Mouse (Mus musculus) CH12.LX (cell line): ENCODE results near the gene Ccdc171. TPM values are rescaled to one million over a fixed set of nuclear protein-coding genes. Genes with fewer than 3 reads are reported as not detected.

ENCODE experiments used
- DNase-seq: peaks from one replicate; pipeline ENCODE4 v3.0.0-alpha.2; 2013; ENCODE audit errors: extremely low read depth
- H3K27ac ChIP-seq: 2 replicates; pipeline ENCODE4 v1.5.1; 2012; ENCODE audit warnings: low read depth, mild to moderate bottlenecking, control low read depth, moderate library complexity; ENCODE audit not compliant: insufficient read depth
- H3K27me3 ChIP-seq: replicated peaks from 2 replicates; pipeline ENCODE3; 2012; ENCODE audit warnings: inconsistent platforms
- H3K36me3 ChIP-seq, 2 experiments: replicated peaks in 1 of 2; 2 replicates each; pipeline versions ENCODE3 to v1.6.1; 2012; ENCODE audit warnings: inconsistent platforms in 1 of 2, low read length in 1 of 2, mild to moderate bottlenecking in 1 of 2, mixed read lengths in 1 of 2, moderate library complexity in 1 of 2; ENCODE audit not compliant: control insufficient read depth in 1 of 2, insufficient read depth in 1 of 2
- H3K4me1 ChIP-seq, 2 experiments: 2 replicates each; pipeline ENCODE4 v1.6.1; 2012; ENCODE audit warnings: inconsistent platforms in 1 of 2, moderate library complexity in 1 of 2; ENCODE audit not compliant: insufficient read depth in 2 of 2, control insufficient read depth in 1 of 2
- H3K4me2 ChIP-seq: 2 replicates; pipeline ENCODE4 v1.6.1; 2012; ENCODE audit warnings: low read depth, mild to moderate bottlenecking, control low read depth; ENCODE audit not compliant: poor library complexity, insufficient read depth, severe bottlenecking
- H3K4me3 ChIP-seq, 3 experiments: fragments of 150-350 bp in 1 of 3; sonication (generic) in 1 of 3; replicated peaks in 1 of 3; 2 replicates each; pipeline versions ENCODE3 to v1.5.1; 2011 to 2012; ENCODE audit warnings: low read depth in 2 of 3, low read length in 2 of 3, mild to moderate bottlenecking in 2 of 3, moderate library complexity in 2 of 3, control low read depth in 1 of 3, improper control_type of control experiment in 1 of 3, inconsistent platforms in 1 of 3, mixed read lengths in 1 of 3; ENCODE audit not compliant: poor library complexity in 1 of 3
- H3K79me2 ChIP-seq: replicated peaks from 2 replicates; pipeline ENCODE4 v1.6.1; 2012; ENCODE audit warnings: mild to moderate bottlenecking, moderate library complexity; ENCODE audit not compliant: control insufficient read depth, poor library complexity, insufficient read depth, severe bottlenecking; ENCODE audit errors: extremely low read depth
- H3K9ac ChIP-seq: 2 replicates; pipeline ENCODE4 v1.6.1; 2012; ENCODE audit warnings: low read depth, mild to moderate bottlenecking, control low read depth, moderate library complexity; ENCODE audit not compliant: insufficient read depth
- H3K9me3 ChIP-seq: replicated peaks from 2 replicates; pipeline ENCODE3; 2012; ENCODE audit warnings: low read length, inconsistent platforms, mixed read lengths
- BHLHE40 ChIP-seq: IDR thresholded peaks from 2 replicates; pipeline ENCODE4 v1.6.1; 2011; ENCODE audit warnings: mild to moderate bottlenecking, low read depth, low read length, improper control_type of control experiment
- CHD1 ChIP-seq: IDR thresholded peaks from 2 replicates; pipeline ENCODE4 v1.6.1; 2012; ENCODE audit warnings: low read depth, low read length, improper control_type of control experiment, inconsistent platforms
- CHD2 ChIP-seq: IDR thresholded peaks from 2 replicates; pipeline ENCODE4 v1.6.1; 2011; ENCODE audit warnings: low read length, improper control_type of control experiment
- CTCF ChIP-seq, 2 experiments: IDR thresholded peaks in 1 of 2; conservative IDR thresholded peaks in 1 of 2; 2 replicates each; pipeline ENCODE4 v1.5.1; 2011 to 2012; ENCODE audit warnings: low read depth in 2 of 2, low read length in 2 of 2, improper control_type of control experiment in 1 of 2, inconsistent platforms in 1 of 2, mild to moderate bottlenecking in 1 of 2, moderate library complexity in 1 of 2
- E2F4 ChIP-seq: IDR thresholded peaks from 2 replicates; pipeline ENCODE4 v1.6.1; 2011; ENCODE audit warnings: low read depth, low read length, improper control_type of control experiment; ENCODE audit not compliant: insufficient replicate concordance
- ELF1 ChIP-seq: IDR thresholded peaks from 2 replicates; pipeline ENCODE4 v1.6.1; 2014; ENCODE audit warnings: low read depth, mild to moderate bottlenecking, inconsistent platforms, low read length, improper control_type of control experiment
- EP300 ChIP-seq: IDR thresholded peaks from 2 replicates; pipeline ENCODE4 v1.6.1; 2011; ENCODE audit warnings: low read length, improper control_type of control experiment
- ETS1 ChIP-seq: conservative IDR thresholded peaks from 2 replicates; pipeline ENCODE4 v1.6.1; 2012; ENCODE audit warnings: low read depth, mild to moderate bottlenecking, inconsistent platforms, low read length, improper control_type of control experiment, moderate library complexity
- GABPA ChIP-seq: IDR thresholded peaks from 2 replicates; pipeline ENCODE4 v1.6.1; 2012; ENCODE audit warnings: low read depth, low read length, improper control_type of control experiment, inconsistent platforms; ENCODE audit not compliant: insufficient replicate concordance
- HCFC1 ChIP-seq: IDR thresholded peaks from 2 replicates; pipeline ENCODE4 v1.6.1; 2012; ENCODE audit warnings: low read depth, mild to moderate bottlenecking, inconsistent platforms, low read length, improper control_type of control experiment
- IRF4 ChIP-seq: IDR thresholded peaks from 2 replicates; pipeline ENCODE4 v1.6.1; 2014; ENCODE audit warnings: low read depth, mild to moderate bottlenecking, inconsistent platforms, low read length, improper control_type of control experiment
- JUN ChIP-seq: IDR thresholded peaks from 2 replicates; pipeline ENCODE4 v1.6.1; 2011; ENCODE audit warnings: low read depth, mild to moderate bottlenecking, low read length, improper control_type of control experiment, moderate library complexity; ENCODE audit not compliant: insufficient read depth
- JUND ChIP-seq: conservative IDR thresholded peaks from 2 replicates; pipeline ENCODE4 v1.6.1; 2011; ENCODE audit warnings: low read depth, low read length, improper control_type of control experiment
- KAT2A ChIP-seq: IDR thresholded peaks from 2 replicates; pipeline ENCODE4 v1.6.1; 2012; ENCODE audit warnings: low read length, improper control_type of control experiment, inconsistent platforms; ENCODE audit not compliant: insufficient replicate concordance
- MAFK ChIP-seq: IDR thresholded peaks from 2 replicates; pipeline ENCODE4 v1.6.1; 2011; ENCODE audit warnings: low read length, improper control_type of control experiment; ENCODE audit not compliant: insufficient replicate concordance
- MAX ChIP-seq: IDR thresholded peaks from 2 replicates; pipeline ENCODE4 v1.6.1; 2011; ENCODE audit warnings: low read length, improper control_type of control experiment
- MAZ ChIP-seq: IDR thresholded peaks from 2 replicates; pipeline ENCODE4 v1.6.1; 2012; ENCODE audit warnings: low read depth, mild to moderate bottlenecking, inconsistent platforms, low read length, improper control_type of control experiment, moderate library complexity
- MEF2A ChIP-seq: IDR thresholded peaks from 2 replicates; pipeline ENCODE4 v1.6.1; 2014; ENCODE audit warnings: low read depth, mild to moderate bottlenecking, inconsistent platforms, low read length, improper control_type of control experiment, borderline replicate concordance
- MXI1 ChIP-seq: IDR thresholded peaks from 2 replicates; pipeline ENCODE4 v1.6.1; 2011; ENCODE audit warnings: mild to moderate bottlenecking, low read depth, low read length, improper control_type of control experiment
- MYC ChIP-seq: IDR thresholded peaks from 2 replicates; pipeline ENCODE4 v1.6.1; 2011; ENCODE audit warnings: low read depth, mild to moderate bottlenecking, improper control_type of control experiment, low read length
- NELFE ChIP-seq: IDR thresholded peaks from 2 replicates; pipeline ENCODE4 v1.6.1; 2011; ENCODE audit warnings: low read depth, low read length, improper control_type of control experiment
- NRF1 ChIP-seq: IDR thresholded peaks from 2 replicates; pipeline ENCODE4 v1.6.1; 2014; ENCODE audit warnings: low read depth, mild to moderate bottlenecking, inconsistent platforms, low read length, improper control_type of control experiment, moderate library complexity
- PAX5 ChIP-seq: IDR thresholded peaks from 2 replicates; pipeline ENCODE4 v1.6.1; 2012; ENCODE audit warnings: low read length, inconsistent platforms, mixed read lengths
- POLR2A ChIP-seq: IDR thresholded peaks from 2 replicates; pipeline ENCODE4 v1.6.1; 2011; ENCODE audit warnings: low read depth, mild to moderate bottlenecking, improper control_type of control experiment, low read length
- POLR2AphosphoS2 ChIP-seq: IDR thresholded peaks from 2 replicates; pipeline ENCODE4 v1.6.1; 2011; ENCODE audit warnings: low read depth, low read length, improper control_type of control experiment
- RAD21 ChIP-seq: IDR thresholded peaks from 2 replicates; pipeline ENCODE4 v1.6.1; 2011; ENCODE audit warnings: low read depth, mild to moderate bottlenecking, low read length, improper control_type of control experiment, moderate library complexity
- RCOR1 ChIP-seq: conservative IDR thresholded peaks from 2 replicates; pipeline ENCODE4 v1.6.1; 2012; ENCODE audit warnings: low read depth, mild to moderate bottlenecking, inconsistent platforms, low read length, improper control_type of control experiment
- SIN3A ChIP-seq: IDR thresholded peaks from 2 replicates; pipeline ENCODE4 v1.6.1; 2012; ENCODE audit warnings: low read length, improper control_type of control experiment, inconsistent platforms
- SMC3 ChIP-seq: IDR thresholded peaks from 2 replicates; pipeline ENCODE4 v1.6.1; 2011; ENCODE audit warnings: low read depth, low read length, improper control_type of control experiment
- TBP ChIP-seq: conservative IDR thresholded peaks from 2 replicates; pipeline ENCODE4 v1.6.1; 2011; ENCODE audit warnings: low read depth, low read length, improper control_type of control experiment
- TCF12 ChIP-seq: IDR thresholded peaks from 2 replicates; pipeline ENCODE4 v1.6.1; 2014; ENCODE audit warnings: low read depth, mild to moderate bottlenecking, inconsistent platforms, low read length, improper control_type of control experiment
- UBTF ChIP-seq: IDR thresholded peaks from 2 replicates; pipeline ENCODE4 v1.6.1; 2012; ENCODE audit warnings: low read depth, mild to moderate bottlenecking, inconsistent platforms, low read length, improper control_type of control experiment, moderate library complexity
- USF2 ChIP-seq: conservative IDR thresholded peaks from 2 replicates; pipeline ENCODE4 v1.6.1; 2011; ENCODE audit warnings: low read depth, low read length, improper control_type of control experiment
- ZC3H11A ChIP-seq: IDR thresholded peaks from 2 replicates; pipeline ENCODE4 v1.6.1; 2012; ENCODE audit warnings: low read depth, mild to moderate bottlenecking, inconsistent platforms, low read length, improper control_type of control experiment
- ZKSCAN1 ChIP-seq: IDR thresholded peaks from 2 replicates; pipeline ENCODE4 v1.6.1; 2012; ENCODE audit warnings: low read depth, inconsistent platforms, low read length, improper control_type of control experiment, borderline replicate concordance
- ZMIZ1 ChIP-seq: IDR thresholded peaks from 2 replicates; pipeline ENCODE4 v1.6.1; 2012; ENCODE audit warnings: low read depth, mild to moderate bottlenecking, inconsistent platforms, low read length, improper control_type of control experiment
- ZNF384 ChIP-seq: IDR thresholded peaks from 2 replicates; pipeline ENCODE4 v1.6.1; 2012; ENCODE audit warnings: low read depth, low read length, improper control_type of control experiment, inconsistent platforms
- dilution Hi-C: fragments of 300-500 bp; cut with MboI; formaldehyde crosslinking; loops from 2 replicates; pipeline ENCODE4 v1.14.3; 2020; ENCODE audit warnings: low sequenced_read_pairs; ENCODE audit not compliant: extremely low pct_unique_long_range_greater_than_20kb, extremely low pct_ligation_motif_present
- in situ Hi-C: fragments of 300-500 bp; cut with MboI; formaldehyde crosslinking; loops from 3 replicates; pipeline ENCODE4 v1.14.3; 2019; ENCODE audit warnings: low sequenced_read_pairs, low pct_ligation_motif_present, low pct_unique_long_range_greater_than_20kb, mixed read lengths
- polyA plus RNA-seq: library from polyadenylated mRNA; unstranded; fragments of >175 nt; gene quantifications from 2 replicates; pipeline ENCODE4 v1.2.1, GENCODE M21; 2012; ENCODE audit warnings: low read depth; ENCODE audit not compliant: insufficient read length
- total RNA-seq, 2 experiments: library from RNA; depleted of rRNA; stranded (reverse); fragments of 300-350 nt in 1 of 2; fragments of >200 nt in 1 of 2; gene quantifications; 2 replicates each; pipeline ENCODE4 v1.2.3; 2012 to 2014

Gene Ccdc171
- total RNA-seq (2012; rRNA removed) (1.1 and 1.5 TPM in 2 replicates), total RNA-seq (2014; rRNA removed) (0.93 and 1.4 TPM in 2 replicates), polyA plus RNA-seq (2.2 and 2.3 TPM in 2 replicates)

DNA sequence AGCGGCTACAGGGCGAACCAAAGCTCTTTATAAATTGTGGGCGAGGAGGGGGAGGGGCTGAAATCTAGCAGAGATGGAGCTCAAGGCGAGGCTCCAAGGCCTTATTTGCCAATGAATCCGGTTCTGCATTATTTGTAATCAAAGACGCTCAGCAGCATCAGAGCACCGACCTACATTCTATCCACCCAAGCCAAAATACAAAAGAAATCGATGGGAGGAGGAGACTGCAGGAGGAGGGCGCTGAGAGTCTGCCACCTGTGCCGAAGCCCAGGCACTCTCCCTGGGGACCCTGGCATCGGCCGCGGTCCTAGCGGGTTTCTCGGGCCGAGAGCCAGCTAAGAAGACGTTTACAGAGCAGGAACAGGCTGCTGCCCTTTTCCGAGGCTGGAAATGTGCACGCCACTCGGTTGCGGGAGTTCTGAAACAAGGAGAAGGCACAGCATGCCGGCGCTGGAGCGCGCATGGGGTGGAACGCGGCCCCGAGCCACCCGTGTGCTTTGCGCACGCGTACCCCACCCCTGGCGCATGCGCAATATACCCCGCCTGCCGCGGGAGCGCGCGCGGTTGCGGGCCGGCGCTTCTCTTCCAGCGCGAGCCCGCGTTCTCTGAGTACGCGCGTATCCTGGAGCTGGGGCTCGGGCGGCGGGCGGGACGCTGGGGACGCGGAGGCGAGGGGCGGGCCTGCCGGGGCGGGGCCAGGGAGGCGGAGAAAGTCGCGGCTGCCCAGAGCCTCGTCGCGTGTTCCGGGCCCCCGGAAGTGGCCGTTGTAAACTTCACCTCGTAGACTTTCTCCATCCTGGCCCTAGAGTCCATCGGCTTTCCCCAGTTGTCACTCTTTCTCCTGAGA lies at the start of gene Ccdc171:
Gene Ccdc171 (plus strand): TSS at position 703 of the 847 bp plus-strand sequence.
- H3K4me3 ChIP-seq = peak within 1 kb of the TSS; percentile 81 to 92 (median 89)
- no peaks in the 10 kb centered on the region for H3K27me3 ChIP-seq
- no peaks in the 10 kb centered on the region for H3K79me2 ChIP-seq
- peak within 1 kb of the TSS; percentile 73 for H3K27ac ChIP-seq
- in situ Hi-C loops = loop anchor here (25.0 kb wide), 1 partner anchor 213 kb away; the partner anchor contains the start of gene Ttc39b
- dilution Hi-C loops = no loop called here
- TF ChIP-seq MAZ (no peak), MYC (peak; percentile 87), CHD2 (peak; percentile 69), KAT2A (peak; percentile 61; the same call in 1 of the 2 replicates), SMC3 (no peak), IRF4 (peak; percentile 56; the same call in 1 of the 2 replicates), E2F4 (no peak), JUND (no peak), USF2 (no peak), RCOR1 (peak; percentile 20; the same call in 1 of the 2 replicates), ZKSCAN1 (no peak), ETS1 (peak; percentile 15; the same call in 1 of the 2 replicates), TBP (no peak), MEF2A (no peak), NRF1 (peak; percentile 99), BHLHE40 (no peak; the same call in 1 of the 2 replicates), POLR2AphosphoS2 (peak; percentile 70; the same call in 1 of the 2 replicates), ZNF384 (no peak), ZMIZ1 (peak; percentile 82; the same call in 1 of the 2 replicates), NELFE (peak; percentile 95), ZC3H11A (no peak), GABPA (no peak), SIN3A (peak; percentile 50; the same call in 1 of the 2 replicates), UBTF (0 out of 2 replicates have a peak, but pooled peaks have one; percentile 48), MAX (peak; percentile 28; the same call in 1 of the 2 replicates), TCF12 (peak; percentile 73; the same call in 1 of the 2 replicates), RAD21 (no peak), JUN (no peak), MAFK (no peak), ELF1 (peak; percentile 88), HCFC1 (peak; percentile 41; the same call in 1 of the 2 replicates), POLR2A (peak; percentile 90), CTCF (conservative IDR thresholded peaks at IDR 0.05 in 1 of 2, IDR thresholded peaks at IDR 0.05 in 1 of 2; ENCODE audit: low read depth in 2 of 2, low read length in 2 of 2) (no peak), CHD1 (no peak), MXI1 (peak; percentile 77; the same call in 1 of the 2 replicates), EP300 (peak; percentile 43; the same call in 1 of the 2 replicates), PAX5 (no peak)
- no peaks in the 10 kb centered on the region for H3K36me3 ChIP-seq
- peak within 1 kb of the TSS; percentile 54; the same call in 1 of the 2 replicates for H3K4me2 ChIP-seq
- DNase-seq = peak; percentile 92
- H3K9ac ChIP-seq = peak within 1 kb of the TSS; percentile 56
- peaks cover 0 to 17% of the 10 kb centered on the region in 2 experiments; a peak in 2 of 4 replicates for H3K4me1 ChIP-seq
- no peaks in the 10 kb centered on the region for H3K9me3 ChIP-seq
